Mouse (Mus musculus): ENCODE measurements at regions not wholly inside any gene's neighbourhood (a gene's known extent, or its start where the extent isn't known, plus 50 kb on each side); places are given as distances from the start of the nearest gene placed in this dataset.

GRCm38 (mm10) chr14:86154688-86155087 lies 986.3 kb downstream of the Diaph3 start:
- no peak for TF ChIP-seq GATA1 (IDR thresholded peaks at IDR 0.05; ENCODE audit: borderline replicate concordance, low read length)
- TF ChIP-seq FLI1 (IDR thresholded peaks at IDR 0.05; ENCODE audit: low read length): no peak
